ENCODE assay signal across 12 mouse cellular contexts in genomic region chr9:44515891-44516290, GRCm38 (mm10). TPM values are rescaled to one million over a fixed set of nuclear protein-coding genes. Genes with fewer than 3 reads are reported as not detected.
A peak's percentile ranks its signal among the peaks of the same experiment; 100 is the strongest.
DNase-seq lines count a peak whose midpoint lies in the region; ATAC-seq lines count a peak whose summit lies in the region.
"Had no signal": no experiment of that assay in that cellular context is flagged by ENCODE, and none has a peak within 500 bp of the region (broad histone marks: within the 10 kb centered on the region; RNA-seq: fewer than 3 reads in every experiment).

No protein-coding gene starts in this region.

- H3K9me3 ChIP-seq in lung, embryonic 15.5 days: no peaks in the 10 kb centered on the region
- no peaks in the 10 kb centered on the region for H3K9me3 ChIP-seq in intestine, embryonic 16.5 days (ENCODE audit: control insufficient read depth, low read length)
- H3K9me3 ChIP-seq: hindbrain, embryonic 15.5 days; midbrain, embryonic 13.5 days had no signal

- H3K9ac ChIP-seq in lung, embryonic 15.5 days: no peak overlapping the region
- H3K9ac ChIP-seq in intestine, embryonic 16.5 days (ENCODE audit: low read depth, low read length): peak overlapping the region; percentile 33; the same call in 1 of the 2 replicates
- H3K9ac ChIP-seq: hindbrain, embryonic 15.5 days; midbrain, embryonic 13.5 days had no signal

- no peaks in the 10 kb centered on the region for H3K36me3 ChIP-seq in lung, embryonic 15.5 days
- H3K36me3 ChIP-seq in intestine, embryonic 16.5 days (ENCODE audit: control insufficient read depth, insufficient read depth, low read length): no peaks in the 10 kb centered on the region
- H3K36me3 ChIP-seq in splenic B cell, adult 2 months (ENCODE audit: control insufficient read depth, insufficient read depth, low read length, poor library complexity, severe bottlenecking): peaks cover 30% of the 10 kb centered on the region
- H3K36me3 ChIP-seq: hindbrain, embryonic 15.5 days; midbrain, embryonic 13.5 days had no signal

- H3K27me3 ChIP-seq in lung, embryonic 15.5 days: no peaks in the 10 kb centered on the region
- H3K27me3 ChIP-seq in intestine, embryonic 16.5 days (replicated peaks; ENCODE audit: control insufficient read depth, insufficient read depth, low read length): no peaks in the 10 kb centered on the region
- no peaks in the 10 kb centered on the region for H3K27me3 ChIP-seq in splenic B cell, adult 2 months (ENCODE audit: control insufficient read depth, insufficient read depth, low read length, poor library complexity, severe bottlenecking)
- H3K27me3 ChIP-seq: hindbrain, embryonic 15.5 days; midbrain, embryonic 13.5 days had no signal

- DNase-seq in lung, postnatal 36 days: no peak
- DNase-seq in splenic B cell, adult 2 months (ENCODE audit: low read depth, low spot score): peak; percentile 51
- no peak for DNase-seq in T-cell, adult 2 months (ENCODE audit: low spot score)
- DNase-seq in cerebellum, adult 11 months: no peak

- ATAC-seq in lung, embryonic 15.5 days (ENCODE audit: borderline replicate concordance, extremely low read depth, low FRiP score, low TSS enrichment): no peak
- ATAC-seq in activated CD4-positive, CD25-positive, alpha-beta regulatory T cell, adult 4 months: peak; percentile 57
- ATAC-seq in intestine, embryonic 16.5 days: no peak
- ATAC-seq in erythroid progenitor cell, adult 5-6 weeks (replicated peaks; ENCODE audit: low FRiP score, poor library complexity, severe bottlenecking): no peak
- ATAC-seq: midbrain, embryonic 13.5 days had no signal

- peaks cover 21% of the 10 kb centered on the region for H3K4me1 ChIP-seq in lung, embryonic 15.5 days
- peaks cover 12% of the 10 kb centered on the region for H3K4me1 ChIP-seq in intestine, embryonic 16.5 days (ENCODE audit: control insufficient read depth, insufficient read depth, low read length)

- H3K4me3 ChIP-seq in lung, embryonic 15.5 days: no peak overlapping the region
- no peak overlapping the region for H3K4me3 ChIP-seq in intestine, embryonic 16.5 days (ENCODE audit: low read length)
- H3K4me3 ChIP-seq: hindbrain, embryonic 15.5 days; midbrain, embryonic 13.5 days had no signal

- 0 out of 2 replicates have a peak overlapping the region, but pooled peaks have one; percentile 57 for H3K27ac ChIP-seq in lung, embryonic 15.5 days
- H3K27ac ChIP-seq in intestine, embryonic 16.5 days (ENCODE audit: low read length): peak overlapping the region; percentile 46
- H3K27ac ChIP-seq: hindbrain, embryonic 15.5 days; midbrain, embryonic 13.5 days had no signal

- H3K4me2 ChIP-seq in lung, embryonic 15.5 days: no peak overlapping the region
- peak overlapping the region; percentile 30 for H3K4me2 ChIP-seq in intestine, embryonic 16.5 days (ENCODE audit: low read depth, low read length)
- H3K4me2 ChIP-seq: hindbrain, embryonic 15.5 days; midbrain, embryonic 13.5 days had no signal

- WGBS in lung, embryonic 15.5 days: 77% methylated on average over 5 of the region's 5 CpGs
- WGBS in intestine, embryonic 16.5 days: 85% methylated on average over 5 of the region's 5 CpGs

RNA-seq across cellular contexts. Expression of gene Bcl9l, which starts 33.3 kb away (rescaled TPM):
- 17.1 and 17.3 TPM in 2 replicates for polyA plus RNA-seq in lung, embryonic 15.5 days (2015; fragmentation: Nextera tagmentation; extraction: Ambion mirVana)
- polyA plus RNA-seq in activated CD4-positive, CD25-positive, alpha-beta regulatory T cell, adult 4 months (2017; shearing (Covaris generic)): 10 to 100 TPM; 13.2 to 15.2 TPM
- polyA plus RNA-seq in intestine, embryonic 16.5 days (2015; fragmentation: Nextera tagmentation; extraction: Ambion mirVana): 5.1 and 5.9 TPM in 2 replicates
- 0.36 and 2.5 TPM in 2 replicates for total RNA-seq in erythroid progenitor cell, adult 5-6 weeks (2015; ENCODE audit: low replicate concordance)
- 1.2 and 1.7 TPM in 2 replicates for total RNA-seq in erythroid progenitor cell, adult 5-6 weeks (2017; ENCODE audit: low replicate concordance)

RNA-seq across cellular contexts. Expression of gene Cxcr5, which starts 45.8 kb away (rescaled TPM):
- not detected in 2 replicates for polyA plus RNA-seq in lung, embryonic 15.5 days (2015; fragmentation: Nextera tagmentation; extraction: Ambion mirVana)
- 10 to 100 TPM; 49.2 to 80.2 TPM for polyA plus RNA-seq in activated CD4-positive, CD25-positive, alpha-beta regulatory T cell, adult 4 months (2017; shearing (Covaris generic))
- 1.1 TPM in 2 replicates for polyA plus RNA-seq in intestine, embryonic 16.5 days (2015; fragmentation: Nextera tagmentation; extraction: Ambion mirVana)
- 0.42 and 1.4 TPM in 2 replicates for total RNA-seq in erythroid progenitor cell, adult 5-6 weeks (2015; ENCODE audit: low replicate concordance)
- 1.8 TPM in 1 of 2 replicates, not detected in the other for total RNA-seq in erythroid progenitor cell, adult 5-6 weeks (2017; ENCODE audit: low replicate concordance)
- total RNA-seq: left cerebral cortex, postnatal 10 days had no signal
- polyA plus RNA-seq: hindbrain, embryonic 15.5 days; midbrain, embryonic 13.5 days; neural tube, embryonic 14.5 days had no signal

Comparison
In these comparisons a context has a peak if more than half of its experiments do, and no peak if none do; other contexts are left out.
1. RNA of gene Cxcr5, which starts 45.8 kb away (polyA plus RNA-seq): 49.2 to 80.2 TPM in activated CD4-positive, CD25-positive, alpha-beta regulatory T cell, adult 4 months; 1.1 TPM in intestine, embryonic 16.5 days and not detected in lung, embryonic 15.5 days; every median in the first group is over 10 times any median in the second.